In genomic region chr4:114578153-114578950, GRCm38 (mm10) we compare ENCODE assay signal across 9 mouse cellular contexts.
A peak's percentile ranks its signal among the peaks of the same experiment; 100 is the strongest.
DNase-seq lines count a peak whose midpoint lies in the region; ATAC-seq and TF ChIP-seq lines count a peak whose summit lies in the region.
"Had no signal": no experiment of that assay in that cellular context is flagged by ENCODE, and none has a peak within 500 bp of the region (broad histone marks: within the 10 kb centered on the region; RNA-seq: fewer than 3 reads in every experiment).

No protein-coding gene starts in this region.

- ATAC-seq in forebrain, embryonic 13.5 days = peak; percentile 50; the same call in 1 of the 2 replicates
- 0 out of 2 replicates have a peak, but pooled peaks have one; percentile 37 for ATAC-seq in neural tube, embryonic 12.5 days (ENCODE audit: low FRiP score, low read depth)

- no peak for TF ChIP-seq CTCF in kidney, adult 2 months (conservative IDR thresholded peaks at IDR 0.05; ENCODE audit: insufficient read depth, insufficient read length, low read depth, low read length)

- H3K9me3 ChIP-seq in forebrain, embryonic 13.5 days (replicated peaks) = no peaks in the 10 kb centered on the region
- H3K9me3 ChIP-seq in limb, embryonic 10.5 days (replicated peaks) = no peaks in the 10 kb centered on the region
- H3K9me3 ChIP-seq in neural tube, embryonic 12.5 days = no peaks in the 10 kb centered on the region

- H3K4me1 ChIP-seq in kidney, adult 2 months (ENCODE audit: control insufficient read depth, insufficient read depth, low read length) = no peaks in the 10 kb centered on the region
- H3K4me1 ChIP-seq in forebrain, embryonic 13.5 days = peaks cover 6% of the 10 kb centered on the region
- peaks cover 26% of the 10 kb centered on the region for H3K4me1 ChIP-seq in limb, embryonic 10.5 days
- peaks cover 11% of the 10 kb centered on the region for H3K4me1 ChIP-seq in neural tube, embryonic 12.5 days

- H3K4me2 ChIP-seq in forebrain, embryonic 13.5 days = no peak overlapping the region
- H3K4me2 ChIP-seq in neural tube, embryonic 12.5 days (replicated peaks) = no peak overlapping the region

- no peaks in the 10 kb centered on the region for H3K27me3 ChIP-seq in kidney, adult 2 months (replicated peaks; ENCODE audit: control insufficient read depth, insufficient read depth, low read length)
- H3K27me3 ChIP-seq in forebrain, embryonic 13.5 days = no peaks in the 10 kb centered on the region
- peaks cover 66% of the 10 kb centered on the region for H3K27me3 ChIP-seq in limb, embryonic 10.5 days (ENCODE audit: low read depth, poor library complexity, severe bottlenecking)
- H3K27me3 ChIP-seq in neural tube, embryonic 12.5 days (replicated peaks) = no peaks in the 10 kb centered on the region

- no peak overlapping the region for H3K9ac ChIP-seq in forebrain, embryonic 13.5 days
- H3K9ac ChIP-seq in neural tube, embryonic 12.5 days = no peak overlapping the region

- 35% methylated on average over 12 of the region's 12 CpGs for WGBS in kidney, adult 2 months
- 59% methylated on average over 12 of the region's 12 CpGs for WGBS in forebrain, embryonic 13.5 days
- 39% methylated on average over 12 of the region's 12 CpGs for WGBS in limb, embryonic 10.5 days
- 50% methylated on average over 12 of the region's 12 CpGs for WGBS in neural tube, embryonic 12.5 days

- TF ChIP-seq POLR2A in kidney, adult 2 months (IDR thresholded peaks at IDR 0.05; ENCODE audit: low read depth, low read length) = no peak

- DNase-seq in kidney, adult 2 months = peak; percentile 20
- no peak for DNase-seq in kidney, postnatal 14 days
- peak; percentile 59 for DNase-seq in limb, embryonic 10.5 days (ENCODE audit: low spot score)
- no peak for DNase-seq in adrenal gland, adult 8-10 months
- no peak for DNase-seq in gastrocnemius, postnatal 4 days (ENCODE audit: low spot score in 2 of 2)
- DNase-seq in spleen, adult 18-20 months = no peak

- H3K4me3 ChIP-seq in kidney, adult 2 months (ENCODE audit: insufficient read depth, low read depth, low read length) = no peak overlapping the region
- H3K4me3 ChIP-seq in forebrain, embryonic 13.5 days = no peak overlapping the region
- no peak overlapping the region for H3K4me3 ChIP-seq in limb, embryonic 10.5 days
- no peak overlapping the region for H3K4me3 ChIP-seq in neural tube, embryonic 12.5 days

- no peaks in the 10 kb centered on the region for H3K36me3 ChIP-seq in kidney, adult 2 months (ENCODE audit: control insufficient read depth, insufficient read depth, low read length)
- no peaks in the 10 kb centered on the region for H3K36me3 ChIP-seq in forebrain, embryonic 13.5 days (ENCODE audit: poor library complexity, severe bottlenecking)
- no peaks in the 10 kb centered on the region for H3K36me3 ChIP-seq in limb, embryonic 10.5 days
- H3K36me3 ChIP-seq in neural tube, embryonic 12.5 days = no peaks in the 10 kb centered on the region
- H3K36me3 ChIP-seq: G1E had no signal

- H3K27ac ChIP-seq in kidney, adult 2 months (ENCODE audit: insufficient read depth, low read depth, low read length) = no peak overlapping the region
- H3K27ac ChIP-seq in forebrain, embryonic 13.5 days = no peak overlapping the region
- 0 out of 2 replicates have a peak overlapping the region, but pooled peaks have one; percentile 25 for H3K27ac ChIP-seq in limb, embryonic 10.5 days
- no peak overlapping the region for H3K27ac ChIP-seq in neural tube, embryonic 12.5 days

Comparison
In these comparisons a context has a peak if more than half of its experiments do, and no peak if none do; other contexts are left out.
1. DNase-seq: peak in kidney, adult 2 months (single experiment) and limb, embryonic 10.5 days (single experiment); none in kidney, postnatal 14 days (single experiment), adrenal gland, adult 8-10 months (single experiment), gastrocnemius, postnatal 4 days (0 of 2) and spleen, adult 18-20 months (0 of 2).